Mouse (Mus musculus): ENCODE measurements around the gene Hsf5. TPM values are rescaled to one million over a fixed set of nuclear protein-coding genes. Genes with fewer than 3 reads are reported as not detected.
A peak's percentile ranks its signal among the peaks of the same experiment; 100 is the strongest.

The Hsf5 gene
- polyA plus RNA-seq, 1 experiment from 2014 or later, result 0.31 TPM

DNA sequence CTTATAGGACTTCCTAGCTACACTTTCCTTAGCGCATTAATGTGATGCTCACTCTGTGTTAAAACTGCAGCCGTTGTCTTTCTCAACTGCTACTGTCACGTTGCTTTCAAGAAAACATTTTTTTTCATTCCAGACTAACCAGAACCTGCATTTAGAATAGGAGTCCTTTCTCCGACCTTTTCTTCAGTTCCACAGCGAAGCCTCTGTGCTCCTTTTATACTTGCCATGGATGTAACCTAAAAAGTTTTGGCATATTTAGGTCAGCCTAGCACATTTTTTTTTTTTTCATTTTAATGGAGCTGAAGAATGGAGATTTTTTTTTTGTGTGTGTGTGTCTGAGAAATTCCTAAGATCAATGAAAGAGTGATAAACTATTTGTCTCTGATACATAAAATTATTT is 1.4 kb upstream of the Hsf5 start:
- Histone ChIP-seq H3K27me3 (ENCODE audit: control insufficient read depth, insufficient read depth, low read length) (no peaks in the 10 kb centered on the region), H3K36me3 (ENCODE audit: control insufficient read depth, insufficient read depth, low read length) (peaks cover 65% of the 10 kb centered on the region), H3K4me2 (no peak overlapping the region), H3K27ac (ENCODE audit: low read depth, low read length) (no peak overlapping the region), H3K4me1 (ENCODE audit: control insufficient read depth, insufficient read depth, low read length) (no peaks in the 10 kb centered on the region), H3K9ac (ENCODE audit: low read length) (no peak overlapping the region), H3K4me3 (ENCODE audit: low read depth, low read length) (no peak overlapping the region), H3K9me3 (ENCODE audit: control insufficient read depth, low read length) (no peaks in the 10 kb centered on the region; the same call in 1 of the 2 replicates)
- no peak for DNase-seq (ENCODE audit: low spot score, missing footprints)
- no peak for ATAC-seq (ENCODE audit: low FRiP score)
- WGBS, result 93% methylated on average over 5 of the region's 5 CpGs

DNA sequence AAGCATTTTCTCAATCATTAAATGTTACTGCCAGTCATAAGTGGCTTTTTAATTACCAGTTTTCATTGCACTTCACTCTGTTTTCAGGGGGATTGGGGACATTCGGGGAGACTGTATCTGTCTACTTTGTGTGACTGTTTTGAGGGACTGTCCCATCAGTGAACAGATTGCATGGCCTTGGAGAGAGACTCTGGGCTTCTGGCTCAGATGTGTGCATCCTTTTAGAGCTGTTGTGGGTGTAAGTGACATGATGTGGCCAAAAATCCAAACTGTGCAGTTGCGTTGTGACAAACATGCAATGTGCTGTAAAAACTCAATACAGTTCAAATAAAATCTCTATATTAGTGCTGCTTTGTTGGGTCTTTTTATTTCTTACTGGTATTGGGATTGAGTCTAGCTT is 1.0 kb upstream of the Hsf5 start:
- Histone ChIP-seq H3K36me3 (ENCODE audit: control insufficient read depth, insufficient read depth, low read length) (peaks cover 61% of the 10 kb centered on the region), H3K9me3 (ENCODE audit: control insufficient read depth, low read length) (no peaks in the 10 kb centered on the region; the same call in 1 of the 2 replicates), H3K4me3 (ENCODE audit: low read depth, low read length) (no peak overlapping the region), H3K27me3 (ENCODE audit: control insufficient read depth, insufficient read depth, low read length) (no peaks in the 10 kb centered on the region), H3K9ac (ENCODE audit: low read length) (no peak overlapping the region), H3K4me2 (no peak overlapping the region), H3K27ac (ENCODE audit: low read depth, low read length) (no peak overlapping the region), H3K4me1 (ENCODE audit: control insufficient read depth, insufficient read depth, low read length) (no peaks in the 10 kb centered on the region)
- DNase-seq (ENCODE audit: low spot score, missing footprints) (peak; percentile 81), ATAC-seq (ENCODE audit: low FRiP score) (no peak)
- 99% methylated on average over 2 of the region's 2 CpGs for WGBS

DNA sequence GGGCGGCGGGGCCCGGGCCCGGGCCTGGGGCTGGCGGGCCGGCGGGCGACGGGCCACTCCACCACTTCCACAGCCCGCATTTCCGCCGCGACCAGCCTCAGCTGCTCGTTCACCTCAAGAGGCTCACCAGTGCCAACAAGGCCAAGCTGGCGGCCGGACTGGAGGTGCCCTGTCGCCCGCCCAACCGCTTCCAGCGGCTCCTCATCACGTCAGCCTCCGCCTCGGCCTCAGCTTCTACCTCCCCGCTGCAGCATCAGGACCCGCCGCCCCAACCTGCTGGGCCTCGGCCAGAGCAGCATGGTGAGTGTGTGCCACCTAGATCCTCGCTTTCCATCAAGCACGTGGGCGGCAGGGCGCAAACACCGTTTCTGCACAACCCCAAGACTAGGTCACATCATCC is 642 bp downstream of the Hsf5 start:
- ATAC-seq (ENCODE audit: low FRiP score) (no peak), DNase-seq (ENCODE audit: low spot score, missing footprints) (peak; percentile 26)
- no peak overlapping the region for H3K4me2 ChIP-seq
- no peak overlapping the region for H3K9ac ChIP-seq (ENCODE audit: low read length)
- H3K27ac ChIP-seq (ENCODE audit: low read depth, low read length), result no peak overlapping the region
- H3K4me3 ChIP-seq (ENCODE audit: low read depth, low read length), result no peak overlapping the region
- peaks cover 45% of the 10 kb centered on the region for H3K36me3 ChIP-seq (ENCODE audit: control insufficient read depth, insufficient read depth, low read length)
- WGBS, result 96% methylated on average over 29 of the region's 32 CpGs
- no peaks in the 10 kb centered on the region; the same call in 1 of the 2 replicates for H3K9me3 ChIP-seq (ENCODE audit: control insufficient read depth, low read length)
- no peaks in the 10 kb centered on the region for H3K4me1 ChIP-seq (ENCODE audit: control insufficient read depth, insufficient read depth, low read length)
- H3K27me3 ChIP-seq (ENCODE audit: control insufficient read depth, insufficient read depth, low read length), result no peaks in the 10 kb centered on the region

DNA sequence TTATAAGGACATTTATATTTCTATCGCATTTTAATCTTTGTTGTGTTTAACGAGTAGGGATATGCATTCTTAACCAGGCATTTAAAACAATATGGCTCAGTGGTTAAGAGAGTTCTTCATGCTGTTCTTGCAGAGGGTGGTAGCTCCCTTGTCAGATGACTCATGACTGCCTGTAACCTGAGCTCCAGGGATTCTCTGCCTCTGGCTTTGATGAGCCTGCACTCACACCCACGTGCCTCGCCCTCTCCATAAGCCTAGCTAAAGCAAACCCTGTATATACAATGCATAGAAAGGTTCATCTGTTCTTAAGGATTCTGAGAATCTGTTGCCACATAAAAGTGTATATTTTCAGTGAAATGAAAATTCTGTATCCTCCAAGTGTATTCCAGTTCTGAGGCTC is 6.2 kb downstream of the Hsf5 start:
- Histone ChIP-seq H3K9me3 (ENCODE audit: control insufficient read depth, low read length) (no peaks in the 10 kb centered on the region), H3K4me2 (no peak overlapping the region), H3K9ac (ENCODE audit: low read length) (no peak overlapping the region), H3K4me3 (ENCODE audit: low read depth, low read length) (no peak overlapping the region), H3K27ac (ENCODE audit: low read depth, low read length) (no peak overlapping the region), H3K27me3 (ENCODE audit: control insufficient read depth, insufficient read depth, low read length) (no peaks in the 10 kb centered on the region), H3K36me3 (ENCODE audit: control insufficient read depth, insufficient read depth, low read length) (peaks cover 2% of the 10 kb centered on the region; the same call in 1 of the 2 replicates), H3K4me1 (ENCODE audit: control insufficient read depth, insufficient read depth, low read length) (no peaks in the 10 kb centered on the region)
- ATAC-seq (ENCODE audit: low FRiP score) (no peak), DNase-seq (ENCODE audit: low spot score, missing footprints) (no peak)
- 82% methylated on average over 4 of the region's 4 CpGs for WGBS

DNA sequence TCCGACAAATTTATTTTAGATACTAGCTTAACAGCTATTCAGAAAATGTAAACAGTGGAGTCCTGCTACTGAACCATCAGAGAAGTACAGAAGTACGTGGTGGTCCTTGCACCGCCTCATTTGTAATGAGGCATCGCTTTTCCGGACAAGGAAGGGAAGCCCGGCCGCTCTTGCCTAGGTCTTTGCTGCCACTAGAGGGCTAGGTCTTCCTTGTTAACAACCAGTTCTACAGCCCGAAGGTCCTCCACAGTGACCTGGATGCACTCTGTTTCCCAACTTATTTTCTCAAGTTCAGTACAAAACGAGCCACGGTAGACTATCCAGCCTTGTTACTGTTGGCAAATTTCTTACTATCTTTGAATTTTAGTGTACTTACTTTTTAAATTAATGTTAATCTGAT is 12.9 kb downstream of the Hsf5 start:
- Histone ChIP-seq H3K4me2 (no peak overlapping the region), H3K4me3 (ENCODE audit: low read depth, low read length) (no peak overlapping the region), H3K9ac (ENCODE audit: low read length) (no peak overlapping the region), H3K36me3 (ENCODE audit: control insufficient read depth, insufficient read depth, low read length) (no peaks in the 10 kb centered on the region), H3K27me3 (ENCODE audit: control insufficient read depth, insufficient read depth, low read length) (no peaks in the 10 kb centered on the region), H3K9me3 (ENCODE audit: control insufficient read depth, low read length) (no peaks in the 10 kb centered on the region), H3K4me1 (ENCODE audit: control insufficient read depth, insufficient read depth, low read length) (no peaks in the 10 kb centered on the region), H3K27ac (ENCODE audit: low read depth, low read length) (no peak overlapping the region)
- ATAC-seq (ENCODE audit: low FRiP score), result no peak
- DNase-seq (ENCODE audit: low spot score, missing footprints), result peak; percentile 83
- WGBS, result 42% methylated on average over 10 of the region's 10 CpGs

DNA sequence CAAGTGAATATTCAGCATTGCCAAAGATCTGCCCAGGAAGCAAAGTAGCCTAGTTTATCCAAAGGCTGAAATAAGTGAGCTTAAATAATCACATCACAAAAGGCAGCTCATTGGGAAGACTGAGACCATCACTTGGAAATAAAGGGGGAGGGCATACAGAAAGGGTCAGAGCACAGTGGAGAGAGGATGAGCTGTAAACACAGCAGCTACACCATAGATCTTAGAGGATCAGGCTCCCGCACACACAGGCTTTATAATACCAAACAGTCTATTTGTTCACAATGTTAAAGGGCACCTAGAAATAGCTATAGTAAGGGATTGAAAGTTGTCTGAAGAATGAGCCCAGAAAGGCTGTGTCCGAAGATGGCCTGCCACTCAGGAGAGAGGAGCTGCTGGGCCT is 21.8 kb downstream of the Hsf5 start:
- Histone ChIP-seq H3K27ac (ENCODE audit: low read depth, low read length) (no peak overlapping the region; the same call in 1 of the 2 replicates), H3K9me3 (ENCODE audit: control insufficient read depth, low read length) (no peaks in the 10 kb centered on the region), H3K4me3 (ENCODE audit: low read depth, low read length) (peak overlapping the region; percentile 32), H3K36me3 (ENCODE audit: control insufficient read depth, insufficient read depth, low read length) (no peaks in the 10 kb centered on the region), H3K4me2 (peak overlapping the region; percentile 65), H3K9ac (ENCODE audit: low read length) (peak overlapping the region; percentile 80), H3K27me3 (ENCODE audit: control insufficient read depth, insufficient read depth, low read length) (no peaks in the 10 kb centered on the region), H3K4me1 (ENCODE audit: control insufficient read depth, insufficient read depth, low read length) (peaks cover 7% of the 10 kb centered on the region)
- WGBS, result 4% methylated on average over 2 of the region's 2 CpGs
- ATAC-seq (ENCODE audit: low FRiP score), result no peak
- no peak for DNase-seq (ENCODE audit: low spot score, missing footprints)

DNA sequence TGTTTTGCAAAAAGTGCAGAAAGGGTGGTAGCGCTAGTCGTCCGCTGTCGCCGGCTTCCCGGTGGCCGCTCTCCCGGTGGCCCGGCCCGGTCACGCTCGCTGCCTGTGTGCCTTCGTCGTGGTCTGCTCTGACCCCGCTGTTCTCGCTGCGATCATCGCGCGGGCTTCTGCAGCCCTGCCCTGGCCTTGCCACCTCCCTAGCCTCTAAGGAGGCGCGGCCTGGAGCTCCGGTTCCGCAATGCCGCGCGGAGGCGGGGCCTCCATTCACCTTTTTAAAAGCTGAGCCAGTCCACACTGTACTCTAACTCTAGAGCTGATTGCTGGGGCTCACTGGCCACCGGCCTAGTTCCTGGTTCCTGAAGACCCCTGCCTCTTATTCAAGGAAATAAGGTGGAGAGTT is 22.2 kb downstream of the Hsf5 start:
- Histone ChIP-seq H3K36me3 (ENCODE audit: control insufficient read depth, insufficient read depth, low read length) (no peaks in the 10 kb centered on the region), H3K27me3 (ENCODE audit: control insufficient read depth, insufficient read depth, low read length) (no peaks in the 10 kb centered on the region), H3K4me1 (ENCODE audit: control insufficient read depth, insufficient read depth, low read length) (peaks cover 7% of the 10 kb centered on the region), H3K4me3 (ENCODE audit: low read depth, low read length) (peak overlapping the region; percentile 32), H3K27ac (ENCODE audit: low read depth, low read length) (peak overlapping the region; percentile 35; the same call in 1 of the 2 replicates), H3K9ac (ENCODE audit: low read length) (peak overlapping the region; percentile 80), H3K4me2 (peak overlapping the region; percentile 65), H3K9me3 (ENCODE audit: control insufficient read depth, low read length) (no peaks in the 10 kb centered on the region)
- peak; percentile 93 for DNase-seq (ENCODE audit: low spot score, missing footprints)
- WGBS, result under 1% methylated on average over 29 of the region's 29 CpGs
- peak; percentile 70 for ATAC-seq (ENCODE audit: low FRiP score)

DNA sequence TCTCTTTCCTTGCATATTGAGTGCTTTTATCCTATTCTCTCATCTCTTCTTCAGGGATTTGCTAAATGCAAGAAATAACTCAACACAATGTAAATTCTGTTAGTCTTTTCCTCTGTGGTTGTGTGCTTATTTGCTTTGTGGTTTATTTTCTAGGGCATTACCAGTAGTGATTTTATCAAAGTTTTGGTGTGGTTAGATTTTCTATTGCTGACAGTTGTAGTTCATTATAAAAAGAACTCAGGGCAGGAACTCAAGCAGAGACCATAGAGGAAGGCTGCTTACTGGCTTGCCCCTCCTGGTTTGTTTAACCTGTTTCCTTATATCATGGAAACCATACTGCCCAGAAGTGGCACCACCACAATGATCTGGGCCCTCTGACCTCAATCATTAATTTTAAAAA is 25.9 kb downstream of the Hsf5 start:
- H3K36me3 ChIP-seq (ENCODE audit: control insufficient read depth, insufficient read depth, low read length), result no peaks in the 10 kb centered on the region
- H3K4me2 ChIP-seq, result no peak overlapping the region
- ATAC-seq (ENCODE audit: low FRiP score) (no peak), DNase-seq (ENCODE audit: low spot score, missing footprints) (no peak)
- peaks cover 7% of the 10 kb centered on the region for H3K4me1 ChIP-seq (ENCODE audit: control insufficient read depth, insufficient read depth, low read length)
- no peak overlapping the region for H3K9ac ChIP-seq (ENCODE audit: low read length)
- no peaks in the 10 kb centered on the region for H3K9me3 ChIP-seq (ENCODE audit: control insufficient read depth, low read length)
- H3K27me3 ChIP-seq (ENCODE audit: control insufficient read depth, insufficient read depth, low read length), result no peaks in the 10 kb centered on the region
- H3K27ac ChIP-seq (ENCODE audit: low read depth, low read length), result no peak overlapping the region
- no peak overlapping the region for H3K4me3 ChIP-seq (ENCODE audit: low read depth, low read length)

DNA sequence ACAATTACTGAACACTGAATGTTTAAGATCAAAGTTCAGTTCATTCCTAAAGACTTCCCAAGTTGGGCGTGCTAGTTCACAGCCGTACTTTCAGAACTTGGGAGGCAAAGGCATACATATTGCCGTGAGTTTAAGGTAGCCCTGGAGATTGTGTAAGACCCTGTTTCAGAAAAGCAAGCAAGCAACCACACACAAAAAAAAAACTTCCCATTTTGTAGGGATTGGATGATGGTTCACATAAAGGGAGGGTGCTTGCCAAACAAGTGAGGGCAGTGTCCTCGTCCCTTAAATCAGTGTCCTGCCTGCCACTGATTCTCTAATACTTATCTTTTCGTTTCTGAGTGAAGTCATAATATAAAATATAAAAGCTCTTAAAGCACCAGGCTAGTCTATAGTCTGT is 37.7 kb downstream of the Hsf5 start:
- Histone ChIP-seq H3K4me3 (ENCODE audit: low read depth, low read length) (no peak overlapping the region), H3K9me3 (ENCODE audit: control insufficient read depth, low read length) (no peaks in the 10 kb centered on the region), H3K27ac (ENCODE audit: low read depth, low read length) (no peak overlapping the region), H3K36me3 (ENCODE audit: control insufficient read depth, insufficient read depth, low read length) (no peaks in the 10 kb centered on the region), H3K9ac (ENCODE audit: low read length) (no peak overlapping the region), H3K27me3 (ENCODE audit: control insufficient read depth, insufficient read depth, low read length) (no peaks in the 10 kb centered on the region), H3K4me1 (ENCODE audit: control insufficient read depth, insufficient read depth, low read length) (no peaks in the 10 kb centered on the region), H3K4me2 (no peak overlapping the region)
- ATAC-seq (ENCODE audit: low FRiP score) (no peak), DNase-seq (ENCODE audit: low spot score, missing footprints) (no peak)
- WGBS, result 82% methylated on average over 5 of the region's 5 CpGs

DNA sequence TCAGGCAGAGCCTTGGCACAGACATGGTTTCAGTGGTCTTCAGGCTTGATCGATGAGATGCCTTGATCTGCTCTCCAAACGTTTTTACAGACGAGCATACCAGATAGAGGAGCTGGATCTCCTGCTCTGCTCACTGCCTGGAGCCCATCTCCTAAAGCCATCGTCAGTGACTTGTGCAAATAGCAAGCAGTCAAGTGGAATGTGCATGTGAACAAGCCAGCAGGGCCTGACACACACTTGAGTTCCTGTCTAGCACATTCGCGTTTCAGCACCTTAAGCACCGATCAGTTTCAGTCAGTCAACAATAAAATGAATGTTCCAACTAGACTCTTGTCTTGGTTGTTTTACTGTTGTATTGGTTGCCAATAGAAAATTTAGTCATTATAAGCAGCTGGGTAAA is 42.3 kb downstream of the Hsf5 start:
- H3K4me2 ChIP-seq, result no peak overlapping the region
- H3K27me3 ChIP-seq (ENCODE audit: control insufficient read depth, insufficient read depth, low read length), result peaks cover 3% of the 10 kb centered on the region; the same call in 1 of the 2 replicates
- WGBS, result 73% methylated on average over 7 of the region's 7 CpGs
- H3K4me1 ChIP-seq (ENCODE audit: control insufficient read depth, insufficient read depth, low read length), result no peaks in the 10 kb centered on the region; the same call in 1 of the 2 replicates
- H3K27ac ChIP-seq (ENCODE audit: low read depth, low read length), result no peak overlapping the region
- no peak for DNase-seq (ENCODE audit: low spot score, missing footprints)
- ATAC-seq (ENCODE audit: low FRiP score), result no peak
- no peaks in the 10 kb centered on the region for H3K9me3 ChIP-seq (ENCODE audit: control insufficient read depth, low read length)
- no peak overlapping the region for H3K9ac ChIP-seq (ENCODE audit: low read length)
- H3K4me3 ChIP-seq (ENCODE audit: low read depth, low read length), result no peak overlapping the region
- H3K36me3 ChIP-seq (ENCODE audit: control insufficient read depth, insufficient read depth, low read length), result no peaks in the 10 kb centered on the region
